Mouse (Mus musculus) intestine, embryonic 15.5 days (tissue): ENCODE results near the gene Scamp5. TPM values are rescaled to one million over a fixed set of nuclear protein-coding genes. Genes with fewer than 3 reads are reported as not detected.
A peak's percentile ranks its signal among the peaks of the same experiment; 100 is the strongest.

Source experiments
- ATAC-seq: fragments of 200-750 bp; cut with Nextera tagmentation; 2 replicates; pipeline ENCODE4 v1.8.0; 2017; ENCODE audit warnings: moderate TSS enrichment, moderate library complexity
- H3K27ac ChIP-seq: fragments of 300-500 bp; sonication (generic); 2 replicates; pipeline ENCODE4 v1.5.1; 2015; ENCODE audit warnings: mild to moderate bottlenecking, inconsistent platforms
- H3K27me3 ChIP-seq: fragments of 300-500 bp; sonication (generic); replicated peaks from 2 replicates; pipeline ENCODE4 v1.6.1; 2015; ENCODE audit warnings: inconsistent platforms
- H3K36me3 ChIP-seq: fragments of 300-500 bp; sonication (generic); 2 replicates; pipeline ENCODE4 v1.6.1; 2015; ENCODE audit warnings: inconsistent platforms
- H3K4me1 ChIP-seq: fragments of 300-500 bp; sonication (generic); replicated peaks from 2 replicates; pipeline ENCODE4 v1.6.1; 2015; ENCODE audit warnings: inconsistent platforms
- H3K4me2 ChIP-seq: fragments of 300-500 bp; sonication (generic); replicated peaks from 2 replicates; pipeline ENCODE4 v1.6.1; 2015; ENCODE audit warnings: mild to moderate bottlenecking, inconsistent platforms
- H3K4me3 ChIP-seq: fragments of 300-500 bp; sonication (generic); replicated peaks from 2 replicates; pipeline ENCODE4 v1.5.1; 2015; ENCODE audit warnings: inconsistent platforms
- H3K9ac ChIP-seq: fragments of 300-500 bp; sonication (generic); 2 replicates; pipeline ENCODE4 v1.6.1; 2015; ENCODE audit warnings: inconsistent platforms
- H3K9me3 ChIP-seq: fragments of 300-500 bp; sonication (generic); 2 replicates; pipeline ENCODE4 v1.6.1; 2016; ENCODE audit warnings: inconsistent platforms
- WGBS: fragments of 180-500 bp; shearing (Covaris S2); methylation state at CpG from one replicate; pipeline ENCODE4 v1.1.7; 2015; 5-methylcytosine and 5-hydroxymethylcytosine counted together
- polyA plus RNA-seq: library from polyadenylated mRNA; unstranded; fragments of >200 nt; fragmentation: Nextera tagmentation; extraction: Ambion mirVana; gene quantifications from 2 replicates; pipeline ENCODE4 v1.2.1, GENCODE M21; 2015

Scamp5 gene
- polyA plus RNA-seq, 1 experiment from 2014 or later: 16.4 TPM

DNA sequence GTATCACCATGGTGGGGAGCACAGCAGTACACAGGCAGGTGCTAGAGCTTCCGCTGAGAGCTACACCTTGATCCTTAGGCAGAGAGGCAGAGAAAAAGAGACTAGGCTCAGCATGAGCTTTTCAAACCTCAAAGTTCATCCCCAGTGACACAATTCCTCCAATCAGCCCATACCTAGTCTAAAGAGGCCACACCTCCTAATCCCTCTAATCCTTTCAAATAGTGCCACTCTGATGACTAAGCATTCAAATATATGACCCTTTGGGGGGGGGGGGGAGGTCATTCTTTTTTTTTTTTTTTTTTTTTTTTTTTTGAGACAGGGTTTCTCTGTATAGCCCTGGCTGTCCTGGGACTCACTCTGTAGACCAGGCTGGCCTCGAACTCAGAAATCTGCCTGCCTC lies 69.1 kb downstream of the Scamp5 start:
- H3K4me1 ChIP-seq: no peaks in the 10 kb centered on the region
- 90% methylated on average over 2 of the region's 2 CpGs for WGBS
- no peak overlapping the region for H3K27ac ChIP-seq
- no peak overlapping the region for H3K9ac ChIP-seq
- no peaks in the 10 kb centered on the region; the same call in 1 of the 2 replicates for H3K9me3 ChIP-seq
- H3K27me3 ChIP-seq: no peaks in the 10 kb centered on the region
- H3K4me2 ChIP-seq: no peak overlapping the region
- no peak overlapping the region for H3K4me3 ChIP-seq
- H3K36me3 ChIP-seq: no peaks in the 10 kb centered on the region
- ATAC-seq: no peak

DNA sequence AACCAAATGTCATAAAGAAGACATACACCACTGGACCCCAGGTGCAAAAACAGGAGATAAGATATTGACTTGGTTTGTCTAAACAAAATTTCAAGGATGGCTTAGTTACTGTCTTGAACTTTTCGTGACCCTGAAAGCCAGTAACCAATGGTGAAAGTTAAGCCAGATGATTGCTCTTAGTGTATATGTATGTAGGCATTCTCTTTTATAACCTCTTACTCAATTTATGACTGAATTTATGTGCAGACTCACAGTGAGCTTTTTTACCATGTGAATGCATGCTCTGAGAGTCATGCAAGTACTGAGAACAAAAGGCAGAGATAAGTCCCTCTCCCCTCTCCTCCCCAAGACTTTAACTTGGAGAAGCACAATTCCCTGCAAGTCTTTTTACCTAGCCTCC lies 75.0 kb downstream of the Scamp5 start:
- 32% methylated on average over 1 of the region's 1 CpGs for WGBS

More for the DNA sequence above, 75.0 kb downstream of the Scamp5 start:
- Histone ChIP-seq H3K27ac (0 out of 2 replicates have a peak overlapping the region, but pooled peaks have one; percentile 39), H3K4me3 (no peak overlapping the region), H3K4me1 (no peaks in the 10 kb centered on the region), H3K9ac (no peak overlapping the region), H3K36me3 (no peaks in the 10 kb centered on the region), H3K9me3 (no peaks in the 10 kb centered on the region), H3K4me2 (no peak overlapping the region), H3K27me3 (no peaks in the 10 kb centered on the region)
- peak; percentile 82 for ATAC-seq

Other genes with a start within 250 kb of the Scamp5 start
- not detected in 2 replicates for gene Trcg1, start 231.5 kb downstream of the Scamp5 start, polyA plus RNA-seq
- 27.7 and 29.6 TPM in 2 replicates for gene 1700017B05Rik, start 205.4 kb downstream of the Scamp5 start, polyA plus RNA-seq
- 25.0 and 30.1 TPM in 2 replicates for gene Ppcdc, start 27.9 kb downstream of the Scamp5 start, polyA plus RNA-seq
- 7.0 and 8.1 TPM in 2 replicates for gene Rpp25, start 36.0 kb upstream of the Scamp5 start, polyA plus RNA-seq
- gene Cox5a, start 53.2 kb upstream of the Scamp5 start, polyA plus RNA-seq: 844 and 895 TPM in 2 replicates
- 17.2 and 18.2 TPM in 2 replicates for gene Fam219b, start 69.5 kb upstream of the Scamp5 start, polyA plus RNA-seq
- gene Mpi, start 84.7 kb upstream of the Scamp5 start, polyA plus RNA-seq: 50.2 and 55.8 TPM in 2 replicates
- 83.9 and 84.5 TPM in 2 replicates for gene Scamp2, start 92.9 kb upstream of the Scamp5 start, polyA plus RNA-seq
- gene Ulk3, start 121.4 kb upstream of the Scamp5 start, polyA plus RNA-seq: 16.3 and 20.4 TPM in 2 replicates
- not detected in 2 replicates for gene Cplx3, start 138.2 kb upstream of the Scamp5 start, polyA plus RNA-seq
- gene Lman1l, start 152.7 kb upstream of the Scamp5 start, polyA plus RNA-seq: not detected in 2 replicates
- gene Csk, start 185.6 kb upstream of the Scamp5 start, polyA plus RNA-seq: 29.0 and 31.4 TPM in 2 replicates
- gene Cyp1a2, start 215.6 kb upstream of the Scamp5 start, polyA plus RNA-seq: not detected in 2 replicates
- gene Cyp1a1, start 219.9 kb upstream of the Scamp5 start, polyA plus RNA-seq: not detected in 2 replicates
- gene Edc3, start 240.5 kb upstream of the Scamp5 start, polyA plus RNA-seq: 29.6 and 29.9 TPM in 2 replicates